Mouse (Mus musculus) liver, embryonic 12.5 days (tissue): ENCODE results near the gene Agpat1. TPM values are rescaled to one million over a fixed set of nuclear protein-coding genes. Genes with fewer than 3 reads are reported as not detected.

ENCODE experiments used
- ATAC-seq: fragments of 200-750 bp; cut with Nextera tagmentation; 2 replicates; pipeline ENCODE4 v1.8.0; 2017; ENCODE audit warnings: moderate number of reproducible peaks, mild to moderate bottlenecking, moderate library complexity
- H3K27ac ChIP-seq: fragments of 300-500 bp; sonication (generic); 2 replicates; pipeline ENCODE4 v1.5.1; 2016; ENCODE audit warnings: mild to moderate bottlenecking
- H3K27me3 ChIP-seq: fragments of 300-500 bp; sonication (generic); replicated peaks from 2 replicates; pipeline ENCODE4 v1.6.1; 2016; ENCODE audit warnings: mild to moderate bottlenecking, moderate library complexity
- H3K36me3 ChIP-seq: fragments of 300-500 bp; sonication (generic); 2 replicates; pipeline ENCODE4 v1.6.1; 2016; ENCODE audit warnings: mild to moderate bottlenecking, moderate library complexity
- H3K4me1 ChIP-seq: fragments of 300-500 bp; sonication (generic); 2 replicates; pipeline ENCODE4 v1.6.1; 2016
- H3K4me2 ChIP-seq: fragments of 300-500 bp; sonication (generic); 2 replicates; pipeline ENCODE4 v1.6.1; 2016; ENCODE audit warnings: mild to moderate bottlenecking, moderate library complexity
- H3K4me3 ChIP-seq: fragments of 300-500 bp; sonication (generic); 2 replicates; pipeline ENCODE4 v1.5.1; 2016; ENCODE audit warnings: mild to moderate bottlenecking, moderate library complexity
- H3K9ac ChIP-seq: fragments of 300-500 bp; sonication (generic); 2 replicates; pipeline ENCODE4 v1.6.1; 2016; ENCODE audit warnings: mild to moderate bottlenecking, moderate library complexity
- H3K9me3 ChIP-seq: fragments of 300-500 bp; sonication (generic); replicated peaks from 2 replicates; pipeline ENCODE4 v1.6.1; 2016; ENCODE audit warnings: mild to moderate bottlenecking, moderate library complexity
- WGBS: fragments of 180-500 bp; shearing (Covaris S2); methylation state at CpG from one replicate; pipeline ENCODE4 v1.1.7; 2016; ENCODE audit not compliant: insufficient replicate concordance; 5-methylcytosine and 5-hydroxymethylcytosine counted together
- polyA plus RNA-seq: library from polyadenylated mRNA; unstranded; fragments of >200 nt; fragmentation: Nextera tagmentation; extraction: Ambion mirVana; gene quantifications from 2 replicates; pipeline ENCODE4 v1.2.1, GENCODE M21; 2016

The Agpat1 gene
- polyA plus RNA-seq, 1 experiment from 2014 or later: 31.7 TPM

DNA sequence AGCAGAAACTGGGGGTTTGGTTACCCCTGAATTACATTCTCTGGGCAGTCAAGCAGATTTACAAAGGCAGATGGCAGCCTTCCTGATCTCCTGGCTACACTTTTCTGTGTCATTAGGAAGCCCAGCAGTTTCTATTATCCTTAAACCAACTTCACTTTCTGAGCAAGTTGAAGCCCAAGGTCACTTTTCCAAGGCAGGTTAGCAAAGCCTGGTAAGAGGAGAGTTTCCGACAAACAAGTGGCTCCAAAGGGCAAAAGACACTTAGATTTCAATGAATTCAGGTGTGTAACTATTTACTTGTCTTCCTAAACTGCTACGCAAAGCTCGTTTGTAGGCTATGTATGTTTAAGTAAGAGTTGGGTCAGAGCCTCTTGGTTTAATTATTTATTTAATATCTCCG is 39.3 kb downstream of the Agpat1 start:
- 72% methylated on average over 4 of the region's 4 CpGs for WGBS
- H3K27me3 ChIP-seq: peaks cover 16% of the 10 kb centered on the region; the same call in 1 of the 2 replicates
- ATAC-seq: no peak
- peaks cover 39% of the 10 kb centered on the region for H3K4me1 ChIP-seq
- no peak overlapping the region for H3K9ac ChIP-seq
- H3K36me3 ChIP-seq: peaks cover under 1% of the 10 kb centered on the region; the same call in 1 of the 2 replicates
- H3K4me3 ChIP-seq: no peak overlapping the region
- no peaks in the 10 kb centered on the region for H3K9me3 ChIP-seq
- H3K4me2 ChIP-seq: no peak overlapping the region
- no peak overlapping the region for H3K27ac ChIP-seq

DNA sequence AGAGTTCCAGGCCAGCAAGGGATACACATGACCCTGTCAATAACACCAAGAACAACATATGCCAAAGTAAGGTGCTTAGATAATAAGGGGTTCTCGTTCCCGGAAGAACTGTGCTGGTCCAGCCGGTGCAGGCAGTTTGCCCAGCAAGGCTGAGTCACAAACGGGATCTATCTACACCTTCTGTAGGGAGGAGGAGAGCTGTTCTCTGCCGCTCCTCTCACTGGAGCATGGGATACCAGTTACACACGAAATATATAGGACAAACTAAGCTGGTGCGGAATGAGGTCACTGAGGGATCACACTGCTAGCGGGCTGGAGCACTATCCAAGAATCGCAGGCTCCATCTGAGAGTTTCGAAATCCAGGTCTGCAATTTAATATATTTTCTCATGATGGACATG is 39.9 kb downstream of the Agpat1 start:
- Histone ChIP-seq H3K4me2 (no peak overlapping the region), H3K9ac (no peak overlapping the region), H3K4me3 (no peak overlapping the region), H3K9me3 (no peaks in the 10 kb centered on the region), H3K27me3 (peaks cover 12% of the 10 kb centered on the region; the same call in 1 of the 2 replicates), H3K4me1 (peaks cover 40% of the 10 kb centered on the region), H3K36me3 (peaks cover 7% of the 10 kb centered on the region), H3K27ac (no peak overlapping the region)
- 69% methylated on average over 10 of the region's 10 CpGs for WGBS
- no peak for ATAC-seq

DNA sequence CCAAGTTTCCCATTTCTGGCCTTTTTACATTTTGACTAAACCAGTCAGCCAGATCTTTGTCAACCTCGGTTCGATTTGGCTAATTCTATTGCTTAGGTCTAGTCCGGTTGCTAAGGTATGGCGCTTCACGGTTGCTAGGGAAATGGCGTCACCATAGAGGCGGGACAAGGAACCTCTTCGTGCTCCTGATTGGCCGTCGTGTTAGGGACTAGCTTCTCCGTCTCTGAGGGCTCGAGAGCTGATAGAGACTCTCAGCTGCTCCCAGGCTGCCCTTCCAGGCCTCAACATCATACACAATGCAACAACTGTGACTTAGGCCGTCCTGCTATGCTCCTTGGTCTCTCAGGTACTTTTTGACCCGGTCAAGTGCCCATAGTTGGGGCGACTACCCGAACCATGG is 40.5 kb downstream of the Agpat1 start, which contains the start of gene Fkbpl:
Fkbpl (plus strand) TSS at position 157 of the 400 bp plus-strand sequence.
- Histone ChIP-seq H3K4me3 (peak within 1 kb of the TSS; percentile 95), H3K9ac (peak within 1 kb of the TSS; percentile 73), H3K36me3 (peaks cover 13% of the 10 kb centered on the region), H3K4me2 (peak within 1 kb of the TSS; percentile 94), H3K4me1 (peaks cover 40% of the 10 kb centered on the region), H3K27me3 (peaks cover 12% of the 10 kb centered on the region; the same call in 1 of the 2 replicates), H3K27ac (peak within 1 kb of the TSS; percentile 75), H3K9me3 (no peaks in the 10 kb centered on the region)
- ATAC-seq: peak; percentile 62
- 1% methylated on average over 16 of the region's 16 CpGs for WGBS

DNA sequence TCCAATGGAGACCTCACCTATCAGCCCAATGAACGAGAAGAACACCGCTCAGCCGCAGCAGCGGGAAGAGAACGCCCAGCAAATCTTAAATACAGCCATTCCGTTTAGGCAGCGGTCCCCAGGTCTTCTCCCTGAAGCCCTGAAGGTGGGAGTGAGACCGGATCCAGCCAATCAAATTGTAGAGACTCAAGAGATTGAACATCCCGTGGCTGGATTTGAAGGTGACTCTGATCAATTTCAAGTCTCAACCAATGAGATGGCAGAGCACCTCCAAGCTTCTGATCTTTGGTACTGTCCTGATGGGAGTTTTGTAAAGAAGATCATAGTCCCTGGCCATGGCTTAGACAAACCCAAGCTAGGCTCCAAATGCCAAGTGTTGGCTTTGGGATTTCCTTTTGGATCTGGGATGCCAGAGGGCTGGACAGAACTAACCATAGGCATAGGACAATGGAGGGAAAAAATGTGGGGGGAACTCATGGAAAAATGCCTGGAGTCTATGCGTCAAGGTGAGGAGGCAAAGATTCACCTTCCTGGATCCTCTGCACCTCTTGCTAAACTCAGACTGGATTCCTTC is 41.3 kb downstream of the Agpat1 start:
- H3K27ac ChIP-seq: peak overlapping the region; percentile 75
- H3K4me1 ChIP-seq: peaks cover 40% of the 10 kb centered on the region

DNA sequence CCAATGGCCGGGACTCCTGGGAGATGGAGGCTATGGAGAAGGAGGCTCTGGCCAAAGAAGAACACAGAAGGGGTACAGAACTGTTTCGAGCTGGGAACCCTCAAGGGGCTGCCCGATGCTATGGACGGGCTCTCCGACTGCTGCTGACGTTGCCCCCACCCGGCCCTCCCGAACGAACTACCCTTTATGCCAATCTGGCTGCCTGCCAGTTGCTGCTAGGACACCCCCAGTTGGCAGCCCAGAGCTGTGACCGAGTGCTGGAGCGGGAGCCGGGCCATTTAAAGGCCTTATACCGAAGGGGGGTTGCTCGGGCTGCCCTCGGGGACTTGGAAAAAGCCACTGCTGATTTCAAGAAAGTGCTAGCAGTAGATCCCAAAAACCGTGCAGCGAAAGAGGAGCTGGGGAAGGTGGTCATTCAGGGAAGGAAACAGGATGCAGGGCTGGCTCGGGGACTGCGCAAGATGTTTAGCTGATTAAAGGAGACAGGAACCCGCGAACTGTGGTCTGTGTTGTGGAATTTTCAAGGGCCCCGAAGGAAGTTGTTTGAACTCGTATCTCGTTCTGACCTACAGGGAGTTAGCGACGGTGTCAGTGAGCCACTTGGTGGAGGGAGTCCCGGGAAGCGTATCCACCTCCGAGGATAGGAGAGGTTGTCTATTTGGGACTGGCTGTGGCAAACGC is 41.9 kb downstream of the Agpat1 start:
- H3K27ac ChIP-seq: 0 out of 2 replicates have a peak overlapping the region, but pooled peaks have one; percentile 15
- H3K9me3 ChIP-seq: no peaks in the 10 kb centered on the region
- no peak for ATAC-seq
- H3K4me2 ChIP-seq: peak overlapping the region; percentile 94
- H3K4me3 ChIP-seq: peak overlapping the region; percentile 95
- peaks cover 12% of the 10 kb centered on the region; the same call in 1 of the 2 replicates for H3K27me3 ChIP-seq
- 0 out of 2 replicates have a peak overlapping the region, but pooled peaks have one; percentile 15 for H3K9ac ChIP-seq
- WGBS: 56% methylated on average over 30 of the region's 30 CpGs
- peaks cover 27% of the 10 kb centered on the region for H3K36me3 ChIP-seq
- peaks cover 40% of the 10 kb centered on the region for H3K4me1 ChIP-seq

More for the DNA sequence above, 41.3 kb downstream of the Agpat1 start:
- peaks cover 12% of the 10 kb centered on the region; the same call in 1 of the 2 replicates for H3K27me3 ChIP-seq
- H3K9me3 ChIP-seq: no peaks in the 10 kb centered on the region
- 41% methylated on average over 10 of the region's 10 CpGs for WGBS
- peaks cover 21% of the 10 kb centered on the region for H3K36me3 ChIP-seq
- peak overlapping the region; percentile 73 for H3K9ac ChIP-seq
- no peak for ATAC-seq
- peak overlapping the region; percentile 95 for H3K4me3 ChIP-seq
- H3K4me2 ChIP-seq: peak overlapping the region; percentile 94

DNA sequence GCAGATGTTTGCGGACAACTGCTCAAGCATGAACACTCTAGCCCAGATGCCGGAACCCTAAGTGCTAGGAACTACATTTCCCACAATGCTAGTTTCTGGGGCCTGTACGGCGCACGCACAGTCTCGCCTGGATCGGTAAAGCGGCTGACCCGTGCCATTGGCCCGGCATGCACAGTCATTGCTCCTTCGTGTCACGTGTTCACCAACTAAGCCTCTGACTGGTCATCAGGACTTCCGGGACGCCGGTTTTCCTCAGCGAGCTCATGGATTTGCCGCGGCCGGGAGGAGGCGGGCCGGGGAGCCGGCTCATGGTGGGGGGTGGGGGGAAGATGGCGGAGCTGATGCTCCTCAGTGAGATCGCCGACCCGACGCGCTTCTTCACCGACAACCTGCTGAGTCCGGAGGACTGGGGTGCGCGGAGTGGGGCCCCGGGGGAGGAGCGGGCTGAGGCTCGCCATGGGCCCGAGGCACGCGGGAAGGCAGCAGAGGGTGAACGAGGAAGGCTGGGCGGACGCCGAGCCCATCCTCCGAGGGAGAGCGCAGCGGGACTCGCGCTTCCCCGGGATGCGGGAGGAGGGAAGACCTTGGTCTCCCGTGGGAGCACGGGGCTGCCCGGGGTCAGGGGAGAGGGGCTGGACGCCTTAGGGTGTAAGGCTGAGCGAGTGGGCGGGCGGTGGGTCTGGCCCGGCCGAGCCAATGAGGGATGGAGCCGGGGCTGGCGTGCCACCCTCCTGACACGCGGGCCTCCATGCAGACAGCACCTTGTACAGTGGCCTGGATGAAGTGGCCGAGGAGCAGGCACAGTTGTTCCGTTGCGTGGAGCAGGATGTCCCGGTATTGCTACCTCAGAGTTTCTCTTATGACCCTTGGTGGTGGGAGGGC is 43.1 kb downstream of the Agpat1 start, which contains the start of gene Atf6b:
Atf6b (plus strand) TSS at position 241 of the 882 bp plus-strand sequence.
- Histone ChIP-seq H3K4me2 (peak within 1 kb of the TSS; percentile 94), H3K4me1 (peaks cover 40% of the 10 kb centered on the region), H3K9me3 (no peaks in the 10 kb centered on the region), H3K4me3 (peak within 1 kb of the TSS; percentile 95), H3K27ac (peak within 1 kb of the TSS; percentile 72), H3K36me3 (peaks cover 39% of the 10 kb centered on the region), H3K27me3 (peaks cover 5% of the 10 kb centered on the region; the same call in 1 of the 2 replicates), H3K9ac (peak within 1 kb of the TSS; percentile 86)
- 1% methylated on average over 65 of the region's 66 CpGs for WGBS
- peak; percentile 97 for ATAC-seq

DNA sequence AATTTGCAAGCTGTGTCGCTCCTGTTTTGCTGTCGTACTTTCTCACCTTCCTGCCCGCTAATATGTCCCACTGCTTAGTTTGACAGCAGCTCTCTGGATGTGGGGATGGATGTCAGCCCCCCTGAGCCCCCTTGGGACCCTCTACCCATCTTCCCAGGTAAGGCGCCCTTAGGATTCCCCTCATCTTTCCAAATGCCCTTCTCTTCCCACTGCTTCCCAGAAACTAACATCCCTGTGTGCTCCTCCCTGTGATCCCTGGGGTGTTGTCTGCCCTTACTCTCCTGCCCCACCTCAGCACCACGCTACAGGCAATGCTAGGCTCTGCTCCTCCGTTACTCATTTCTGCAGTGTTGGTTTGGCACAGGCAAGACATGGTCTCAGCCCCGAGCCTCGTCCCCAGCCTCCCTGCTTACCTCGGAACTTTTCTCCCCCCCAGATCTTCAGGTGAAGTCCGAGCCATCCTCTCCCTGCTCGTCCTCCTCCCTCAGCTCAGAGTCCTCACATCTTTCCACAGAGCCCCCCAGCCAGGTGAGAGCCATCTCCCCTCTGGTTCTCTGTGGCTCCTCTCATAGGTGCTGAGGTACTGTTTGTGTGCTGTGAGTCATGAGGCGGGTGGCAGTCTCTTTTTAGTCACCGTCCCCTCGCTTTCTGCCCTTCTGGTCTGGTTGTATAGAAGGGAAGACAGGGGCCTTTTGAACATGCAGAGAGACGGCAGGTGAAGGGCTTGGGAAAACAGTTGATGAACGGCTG is 44.3 kb downstream of the Agpat1 start:
- 81% methylated on average over 16 of the region's 16 CpGs for WGBS

DNA sequence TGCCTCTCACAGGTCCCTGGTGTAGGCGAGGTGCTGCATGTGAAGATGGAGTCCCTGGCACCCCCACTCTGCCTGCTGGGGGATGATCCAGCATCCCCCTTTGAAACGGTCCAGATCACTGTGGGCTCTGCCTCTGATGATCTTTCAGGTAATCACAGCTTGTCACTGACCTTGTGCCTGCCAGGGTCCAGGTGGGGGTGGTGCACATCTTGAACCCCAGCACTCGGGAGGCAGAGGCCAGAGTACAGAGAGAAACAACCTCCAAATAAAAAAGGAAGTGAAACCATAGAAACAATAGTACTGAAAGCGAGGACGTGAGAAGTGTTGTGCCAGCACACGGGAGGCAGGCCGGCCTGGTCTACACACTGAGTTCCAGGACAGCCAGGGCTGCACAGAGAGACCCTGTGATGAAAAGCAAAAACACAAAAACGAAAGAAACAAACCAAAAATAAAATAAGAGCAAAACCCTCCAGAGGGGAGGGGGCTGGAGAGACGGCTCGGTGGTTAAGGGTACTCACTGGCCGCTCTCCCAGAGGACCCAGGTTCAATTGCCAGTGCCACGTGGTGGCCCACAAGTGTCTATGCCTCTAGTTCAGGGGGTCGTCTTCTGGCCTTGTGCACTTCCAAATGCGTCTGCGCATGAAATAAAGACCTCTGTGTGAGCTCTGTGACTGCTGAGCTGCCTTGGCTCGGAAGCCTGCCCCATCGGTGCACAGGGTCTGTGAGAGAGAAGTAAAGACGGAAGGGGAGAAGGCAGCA is 45.2 kb downstream of the Agpat1 start:
- peaks cover 60% of the 10 kb centered on the region for H3K36me3 ChIP-seq
- H3K27me3 ChIP-seq: no peaks in the 10 kb centered on the region
- no peak for ATAC-seq
- no peak overlapping the region for H3K9ac ChIP-seq
- H3K4me2 ChIP-seq: no peak overlapping the region
- H3K9me3 ChIP-seq: no peaks in the 10 kb centered on the region
- WGBS: 79% methylated on average over 18 of the region's 18 CpGs
- no peak overlapping the region for H3K27ac ChIP-seq
- no peak overlapping the region for H3K4me3 ChIP-seq
- H3K4me1 ChIP-seq: peaks cover 34% of the 10 kb centered on the region

More for the DNA sequence above, 44.3 kb downstream of the Agpat1 start:
- no peaks in the 10 kb centered on the region for H3K27me3 ChIP-seq
- 0 out of 2 replicates have a peak overlapping the region, but pooled peaks have one; percentile 72 for H3K27ac ChIP-seq
- peak overlapping the region; percentile 86 for H3K9ac ChIP-seq
- peaks cover 40% of the 10 kb centered on the region for H3K4me1 ChIP-seq
- peaks cover 50% of the 10 kb centered on the region for H3K36me3 ChIP-seq
- peak overlapping the region; percentile 94 for H3K4me2 ChIP-seq
- H3K9me3 ChIP-seq: no peaks in the 10 kb centered on the region
- no peak for ATAC-seq
- H3K4me3 ChIP-seq: peak overlapping the region; percentile 95

DNA sequence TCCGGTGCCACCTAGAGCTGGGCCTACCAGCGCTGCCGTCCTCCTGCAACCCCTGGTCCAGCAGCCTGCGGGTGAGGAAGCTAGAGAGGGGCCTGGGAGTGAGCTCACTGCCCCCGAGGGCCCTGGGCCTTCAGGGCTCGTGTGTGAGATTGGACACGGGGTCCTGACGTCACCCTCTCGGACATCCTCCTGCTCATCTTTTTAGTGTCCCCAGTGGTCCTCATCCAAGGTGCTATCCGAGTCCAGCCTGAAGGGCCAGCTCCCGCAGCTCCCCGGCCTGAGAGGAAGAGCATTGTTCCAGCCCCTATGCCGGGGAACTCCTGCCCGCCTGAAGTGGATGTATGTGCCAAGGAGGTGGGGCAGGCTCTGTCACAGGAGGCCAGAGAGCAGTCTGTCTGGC is 46.7 kb downstream of the Agpat1 start:
- Histone ChIP-seq H3K27ac (no peak overlapping the region), H3K9ac (no peak overlapping the region), H3K27me3 (no peaks in the 10 kb centered on the region), H3K9me3 (no peaks in the 10 kb centered on the region), H3K4me3 (no peak overlapping the region), H3K36me3 (peaks cover 68% of the 10 kb centered on the region), H3K4me1 (peaks cover 29% of the 10 kb centered on the region), H3K4me2 (no peak overlapping the region)
- WGBS: 83% methylated on average over 14 of the region's 14 CpGs
- ATAC-seq: no peak

DNA sequence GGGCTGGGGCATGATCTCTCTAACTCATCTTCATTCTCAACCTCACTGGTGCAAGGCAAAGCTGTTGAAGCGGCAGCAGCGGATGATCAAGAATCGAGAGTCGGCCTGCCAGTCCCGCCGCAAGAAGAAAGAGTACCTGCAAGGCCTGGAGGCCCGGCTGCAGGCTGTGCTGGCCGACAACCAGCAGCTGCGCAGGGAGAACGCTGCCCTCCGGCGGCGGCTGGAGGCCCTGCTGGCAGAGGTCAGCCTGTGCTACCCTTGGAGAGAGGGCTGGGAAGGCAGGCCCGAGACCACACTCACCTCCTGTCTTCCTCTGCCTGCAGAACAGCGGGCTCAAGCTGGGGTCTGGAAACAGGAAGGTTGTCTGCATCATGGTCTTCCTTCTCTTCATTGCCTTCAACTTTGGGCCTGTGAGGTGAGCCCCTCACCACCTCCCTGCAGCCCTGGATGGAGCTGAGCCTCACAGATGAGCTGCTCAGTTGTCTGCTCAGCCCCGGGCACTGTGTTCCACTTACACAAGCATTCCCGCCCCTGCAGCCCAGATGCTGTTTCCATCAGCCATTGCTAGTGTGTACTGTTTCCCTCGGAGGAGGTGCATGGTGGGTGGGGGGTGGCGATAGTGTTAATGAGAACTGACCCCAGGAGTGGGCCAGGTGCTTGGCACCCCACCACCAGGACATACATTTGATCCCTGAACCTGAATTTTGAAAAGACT is 47.6 kb downstream of the Agpat1 start:
- Histone ChIP-seq H3K4me2 (no peak overlapping the region), H3K4me3 (no peak overlapping the region), H3K9ac (no peak overlapping the region), H3K4me1 (peaks cover 20% of the 10 kb centered on the region), H3K9me3 (no peaks in the 10 kb centered on the region), H3K27ac (no peak overlapping the region), H3K36me3 (peaks cover 68% of the 10 kb centered on the region), H3K27me3 (no peaks in the 10 kb centered on the region)
- 59% methylated on average over 19 of the region's 19 CpGs for WGBS
- no peak for ATAC-seq
